Mouse (Mus musculus): ENCODE data around the gene Fam189a2. TPM values are rescaled to one million over a fixed set of nuclear protein-coding genes. Genes with fewer than 3 reads are reported as not detected.

Gene Fam189a2
- total and polyA plus RNA-seq, 3 experiments, result not detected

DNA sequence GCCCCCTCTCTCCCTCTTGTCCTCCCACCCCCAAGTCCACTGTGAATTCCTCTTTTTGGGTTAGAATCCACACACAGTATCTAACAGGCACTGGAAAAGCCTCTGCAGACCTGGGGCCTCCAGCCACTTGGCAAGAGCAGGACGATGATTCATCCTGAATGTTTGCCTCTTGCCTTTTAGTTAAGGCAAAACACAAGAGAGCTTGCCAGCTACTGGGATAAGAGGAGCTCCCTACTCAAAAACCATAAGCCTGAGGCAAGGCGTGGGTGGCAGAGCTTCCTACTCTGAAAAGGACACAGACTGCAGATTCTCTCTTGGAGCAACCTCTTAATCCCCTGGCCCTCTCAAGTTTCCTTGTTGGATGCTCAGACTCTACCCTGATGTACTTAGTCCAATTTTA is 63.7 kb downstream of the Fam189a2 start:
- no peak overlapping the region for H3K9ac ChIP-seq (ENCODE audit: control insufficient read depth, low read depth, low read length, poor library complexity, severe bottlenecking)
- DNase-seq (ENCODE audit: low read depth, low spot score), result no peak
- no peaks in the 10 kb centered on the region for H3K36me3 ChIP-seq (ENCODE audit: control insufficient read depth in 1 of 2, insufficient read depth in 2 of 2, low read length in 2 of 2)
- H3K4me3 ChIP-seq (ENCODE audit: control insufficient read depth in 1 of 2, insufficient read depth in 1 of 2, low read depth in 2 of 2, low read length in 2 of 2), result no peak overlapping the region
- TF ChIP-seq RAD21 (IDR thresholded peaks at IDR 0.05; ENCODE audit: low read depth, low read length) (no peak), USF2 (IDR thresholded peaks at IDR 0.05; ENCODE audit: borderline replicate concordance in 1 of 2, insufficient read depth in 1 of 2, low read depth in 1 of 2, low read length in 2 of 2) (no peak), ZKSCAN1 (IDR thresholded peaks at IDR 0.05; ENCODE audit: low read depth, low read length) (no peak), NELFE (IDR thresholded peaks at IDR 0.05; ENCODE audit: low read depth, low read length) (no peak), MAFK (IDR thresholded peaks at IDR 0.05; ENCODE audit: borderline replicate concordance, low read depth, low read length) (no peak), POLR2AphosphoS5 (IDR thresholded peaks at IDR 0.05; ENCODE audit: borderline replicate concordance, low read depth, low read length) (no peak), TBP (IDR thresholded peaks at IDR 0.05; ENCODE audit: low read depth, low read length) (no peak), CHD2 (IDR thresholded peaks at IDR 0.05; ENCODE audit: low read length) (no peak), TAL1 (IDR thresholded peaks at IDR 0.05; ENCODE audit: low read length) (no peak), TCF12 (IDR thresholded peaks at IDR 0.05; ENCODE audit: low read depth, low read length) (no peak), NRF1 (IDR thresholded peaks at IDR 0.05; ENCODE audit: insufficient read depth, low read depth, low read length, poor library complexity, severe bottlenecking) (no peak), CTCF (IDR thresholded peaks at IDR 0.05 in 2 of 3, conservative IDR thresholded peaks at IDR 0.05 in 1 of 3; ENCODE audit: control insufficient read depth in 1 of 3, insufficient read depth in 1 of 3, low read depth in 2 of 3, low read length in 3 of 3, poor library complexity in 1 of 3, severe bottlenecking in 1 of 3) (no peak), POLR2AphosphoS2 (IDR thresholded peaks at IDR 0.05; ENCODE audit: low read length) (no peak), GATA1 (IDR thresholded peaks at IDR 0.05; ENCODE audit: low read depth, low read length) (no peak)
- H3K9me3 ChIP-seq (replicated peaks; ENCODE audit: insufficient read depth, low read length), result no peaks in the 10 kb centered on the region
- no peak overlapping the region for H3K27ac ChIP-seq (ENCODE audit: control insufficient read depth, low read depth, low read length)
- H3K4me1 ChIP-seq (ENCODE audit: control insufficient read depth in 1 of 2, insufficient read depth in 2 of 2, low read length in 2 of 2), result no peaks in the 10 kb centered on the region
- no peaks in the 10 kb centered on the region for H3K27me3 ChIP-seq (ENCODE audit: control insufficient read depth in 1 of 2, insufficient read depth in 2 of 2, low read length in 2 of 2)
- no peaks in the 10 kb centered on the region for H3K79me2 ChIP-seq (ENCODE audit: control insufficient read depth, insufficient read depth, low read length, poor library complexity)

DNA sequence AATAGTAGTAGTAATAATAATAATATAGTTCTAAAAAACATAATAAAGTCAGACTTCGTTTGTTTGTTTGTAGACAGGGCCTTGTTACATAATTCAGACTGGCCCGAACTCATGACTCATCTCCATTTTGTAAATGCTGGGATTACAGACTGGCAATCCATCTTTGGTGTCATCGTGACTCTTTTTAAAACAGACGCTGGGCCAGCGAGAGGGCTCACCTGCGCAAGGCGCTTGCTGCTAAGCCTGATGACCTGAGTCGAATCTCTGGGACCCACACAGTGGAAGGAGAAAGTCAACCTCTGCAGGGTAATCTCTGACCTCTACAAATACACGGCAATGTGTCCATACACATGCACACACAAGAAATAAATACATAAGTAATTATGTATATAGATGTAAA is 64.4 kb downstream of the Fam189a2 start:
- no peak for TF ChIP-seq E2F4 (IDR thresholded peaks at IDR 0.05; ENCODE audit: borderline replicate concordance, low read depth, low read length)
- TF ChIP-seq CHD1 (IDR thresholded peaks at IDR 0.05; ENCODE audit: low read depth, low read length), result no peak
- TF ChIP-seq CHD2 (IDR thresholded peaks at IDR 0.05; ENCODE audit: low read length), result no peak
- TF ChIP-seq KAT2A (conservative IDR thresholded peaks at IDR 0.05; ENCODE audit: low read depth, low read length), result no peak
- no peak for TF ChIP-seq GABPA (IDR thresholded peaks at IDR 0.05; ENCODE audit: low read depth, low read length)
- H3K9ac ChIP-seq (ENCODE audit: control insufficient read depth, low read depth, low read length, poor library complexity, severe bottlenecking), result no peak overlapping the region
- H3K4me1 ChIP-seq (ENCODE audit: control insufficient read depth in 1 of 2, insufficient read depth in 2 of 2, low read length in 2 of 2), result no peaks in the 10 kb centered on the region
- no peaks in the 10 kb centered on the region for H3K36me3 ChIP-seq (ENCODE audit: control insufficient read depth in 1 of 2, insufficient read depth in 2 of 2, low read length in 2 of 2)
- no peaks in the 10 kb centered on the region for H3K9me3 ChIP-seq (replicated peaks; ENCODE audit: insufficient read depth, low read length)
- no peak overlapping the region for H3K4me3 ChIP-seq (ENCODE audit: control insufficient read depth in 1 of 2, insufficient read depth in 1 of 2, low read depth in 2 of 2, low read length in 2 of 2)
- DNase-seq (ENCODE audit: low read depth, low spot score), result no peak
- no peaks in the 10 kb centered on the region for H3K27me3 ChIP-seq (ENCODE audit: control insufficient read depth in 1 of 2, insufficient read depth in 2 of 2, low read length in 2 of 2)
- H3K27ac ChIP-seq (ENCODE audit: control insufficient read depth, low read depth, low read length), result no peak overlapping the region
- no peaks in the 10 kb centered on the region for H3K79me2 ChIP-seq (ENCODE audit: control insufficient read depth, insufficient read depth, low read length, poor library complexity)

Data from MEL (cell line).